Mouse (Mus musculus) liver, embryonic 15.5 days (tissue): ENCODE measurements around the gene Nsmce3. TPM values are rescaled to one million over a fixed set of nuclear protein-coding genes. Genes with fewer than 3 reads are reported as not detected.
A peak's percentile ranks its signal among the peaks of the same experiment; 100 is the strongest.

ENCODE experiments used
- ATAC-seq: fragments of 200-750 bp; cut with Nextera tagmentation; 2 replicates; pipeline ENCODE4 v1.8.0; 2017; ENCODE audit warnings: moderate number of reproducible peaks, mild to moderate bottlenecking, moderate library complexity; ENCODE audit not compliant: insufficient read depth
- H3K27ac ChIP-seq: fragments of 300-500 bp; sonication (generic); replicated peaks from 2 replicates; pipeline ENCODE4 v1.5.1; 2015; ENCODE audit warnings: mild to moderate bottlenecking, inconsistent platforms
- H3K27me3 ChIP-seq: fragments of 300-500 bp; sonication (generic); 2 replicates; pipeline ENCODE4 v1.6.1; 2015; ENCODE audit warnings: mild to moderate bottlenecking, inconsistent platforms
- H3K36me3 ChIP-seq: fragments of 300-500 bp; sonication (generic); replicated peaks from 2 replicates; pipeline ENCODE4 v1.6.1; 2015; ENCODE audit warnings: moderate library complexity, mild to moderate bottlenecking, inconsistent platforms
- H3K4me1 ChIP-seq: fragments of 300-500 bp; sonication (generic); replicated peaks from 2 replicates; pipeline ENCODE4 v1.6.1; 2015; ENCODE audit warnings: inconsistent platforms
- H3K4me2 ChIP-seq: fragments of 300-500 bp; sonication (generic); 2 replicates; pipeline ENCODE4 v1.6.1; 2015; ENCODE audit warnings: moderate library complexity, mild to moderate bottlenecking, inconsistent platforms
- H3K4me3 ChIP-seq: fragments of 300-500 bp; sonication (generic); replicated peaks from 2 replicates; pipeline ENCODE4 v1.5.1; 2015; ENCODE audit warnings: mild to moderate bottlenecking, inconsistent platforms
- H3K9ac ChIP-seq: fragments of 300-500 bp; sonication (generic); 2 replicates; pipeline ENCODE4 v1.6.1; 2015; ENCODE audit warnings: moderate library complexity, mild to moderate bottlenecking, inconsistent platforms
- H3K9me3 ChIP-seq: fragments of 300-500 bp; sonication (generic); replicated peaks from 2 replicates; pipeline ENCODE4 v1.6.1; 2016; ENCODE audit warnings: inconsistent platforms
- WGBS: fragments of 180-500 bp; shearing (Covaris S2); methylation state at CpG from one replicate; pipeline ENCODE4 v1.1.7; 2015; ENCODE audit warnings: mixed read lengths; ENCODE audit not compliant: insufficient replicate concordance; 5-methylcytosine and 5-hydroxymethylcytosine counted together
- polyA plus RNA-seq: library from polyadenylated mRNA; unstranded; fragments of >200 nt; fragmentation: Nextera tagmentation; extraction: Ambion mirVana; gene quantifications from 2 replicates; pipeline ENCODE4 v1.2.1, GENCODE M21; 2015

Gene Nsmce3
- polyA plus RNA-seq, 1 experiment from 2014 or later = 5.0 TPM

GRCm38 (mm10) chr7:64891139-64891538 is 18.3 kb upstream of the Nsmce3 start:
- no peaks in the 10 kb centered on the region for H3K4me1 ChIP-seq
- 47% methylated on average over 3 of the region's 3 CpGs for WGBS
- H3K4me3 ChIP-seq = no peak overlapping the region
- H3K4me2 ChIP-seq = no peak overlapping the region
- ATAC-seq = no peak
- no peaks in the 10 kb centered on the region for H3K9me3 ChIP-seq
- H3K27ac ChIP-seq = no peak overlapping the region
- no peaks in the 10 kb centered on the region for H3K27me3 ChIP-seq
- no peak overlapping the region for H3K9ac ChIP-seq
- H3K36me3 ChIP-seq = no peaks in the 10 kb centered on the region

DNA sequence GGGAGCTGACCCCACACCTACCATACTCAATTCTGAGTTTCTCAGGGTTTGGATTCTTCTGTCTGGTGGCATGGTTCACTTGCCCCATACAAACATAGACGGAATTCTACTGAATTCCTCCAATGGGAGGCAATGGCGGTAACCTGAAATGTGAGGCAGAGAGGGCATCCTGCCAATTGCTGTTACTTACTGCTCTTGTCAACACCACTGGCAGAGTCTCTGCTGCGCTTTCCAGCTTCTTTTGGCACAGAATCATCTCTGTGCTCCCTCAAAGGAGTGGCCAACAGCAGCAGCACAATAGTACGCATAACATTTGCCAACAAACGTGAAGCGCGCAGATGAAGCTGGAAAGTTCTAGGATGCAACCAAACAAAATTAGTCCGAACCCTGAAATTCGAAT is 17.1 kb upstream of the Nsmce3 start:
- H3K4me3 ChIP-seq = no peak overlapping the region
- no peak overlapping the region for H3K27ac ChIP-seq
- no peak overlapping the region for H3K9ac ChIP-seq
- no peaks in the 10 kb centered on the region for H3K27me3 ChIP-seq
- ATAC-seq = no peak
- no peaks in the 10 kb centered on the region for H3K9me3 ChIP-seq
- WGBS = 66% methylated on average over 9 of the region's 9 CpGs
- no peak overlapping the region for H3K4me2 ChIP-seq
- H3K4me1 ChIP-seq = no peaks in the 10 kb centered on the region
- H3K36me3 ChIP-seq = no peaks in the 10 kb centered on the region

- no peaks in the 10 kb centered on the region for H3K36me3 ChIP-seq
- no peak overlapping the region for H3K4me2 ChIP-seq
- no peak for ATAC-seq
- H3K27me3 ChIP-seq = no peaks in the 10 kb centered on the region
- no peak overlapping the region for H3K4me3 ChIP-seq
- no peak overlapping the region for H3K9ac ChIP-seq
- no peaks in the 10 kb centered on the region for H3K4me1 ChIP-seq
- no peaks in the 10 kb centered on the region for H3K9me3 ChIP-seq
- WGBS = 62% methylated on average over 11 of the region's 11 CpGs
- H3K27ac ChIP-seq = no peak overlapping the region
Observed at GRCm38 (mm10) chr7:64884187-64884862, 11.5 kb upstream of the Nsmce3 start.

- no peak overlapping the region for H3K4me3 ChIP-seq
- H3K9me3 ChIP-seq = no peaks in the 10 kb centered on the region
- no peak overlapping the region for H3K27ac ChIP-seq
- no peak overlapping the region for H3K4me2 ChIP-seq
- WGBS = 59% methylated on average over 6 of the region's 6 CpGs
- no peak for ATAC-seq
- no peak overlapping the region for H3K9ac ChIP-seq
- no peaks in the 10 kb centered on the region for H3K27me3 ChIP-seq
- no peaks in the 10 kb centered on the region for H3K4me1 ChIP-seq
- no peaks in the 10 kb centered on the region for H3K36me3 ChIP-seq
Observed at GRCm38 (mm10) chr7:64882243-64882642, 9.4 kb upstream of the Nsmce3 start.

DNA sequence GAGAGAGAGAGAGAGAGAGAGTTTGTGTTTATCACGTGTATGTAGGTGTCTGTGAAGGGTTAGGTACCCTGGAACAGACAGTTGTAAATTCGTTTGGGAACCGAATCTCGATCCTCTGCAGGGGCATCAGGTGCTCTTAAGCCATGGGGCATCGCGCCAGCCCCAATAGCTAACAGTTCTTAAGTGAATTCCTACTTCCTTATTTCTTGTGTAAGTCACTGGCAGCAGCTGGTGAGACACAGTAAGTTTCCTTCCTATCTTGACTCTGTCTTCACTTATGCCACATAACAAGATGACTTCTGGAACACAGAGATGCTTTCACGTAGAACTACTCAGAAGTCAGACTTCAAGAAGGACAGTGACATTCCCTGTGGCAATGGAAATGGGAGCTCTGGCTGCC is 8.6 kb upstream of the Nsmce3 start:
- WGBS = 51% methylated on average over 7 of the region's 7 CpGs
- Histone ChIP-seq H3K4me3 (no peak overlapping the region), H3K9me3 (no peaks in the 10 kb centered on the region), H3K27me3 (no peaks in the 10 kb centered on the region), H3K36me3 (no peaks in the 10 kb centered on the region), H3K27ac (no peak overlapping the region), H3K4me2 (no peak overlapping the region), H3K4me1 (no peaks in the 10 kb centered on the region), H3K9ac (no peak overlapping the region)
- ATAC-seq = no peak

- H3K27me3 ChIP-seq = no peaks in the 10 kb centered on the region
- 66% methylated on average over 5 of the region's 5 CpGs for WGBS
- ATAC-seq = no peak
- H3K27ac ChIP-seq = no peak overlapping the region
- H3K4me3 ChIP-seq = no peak overlapping the region
- H3K4me1 ChIP-seq = no peaks in the 10 kb centered on the region
- H3K36me3 ChIP-seq = no peaks in the 10 kb centered on the region
- H3K4me2 ChIP-seq = no peak overlapping the region
- no peaks in the 10 kb centered on the region for H3K9me3 ChIP-seq
- H3K9ac ChIP-seq = no peak overlapping the region
Observed at GRCm38 (mm10) chr7:64880415-64880814, 7.6 kb upstream of the Nsmce3 start.

DNA sequence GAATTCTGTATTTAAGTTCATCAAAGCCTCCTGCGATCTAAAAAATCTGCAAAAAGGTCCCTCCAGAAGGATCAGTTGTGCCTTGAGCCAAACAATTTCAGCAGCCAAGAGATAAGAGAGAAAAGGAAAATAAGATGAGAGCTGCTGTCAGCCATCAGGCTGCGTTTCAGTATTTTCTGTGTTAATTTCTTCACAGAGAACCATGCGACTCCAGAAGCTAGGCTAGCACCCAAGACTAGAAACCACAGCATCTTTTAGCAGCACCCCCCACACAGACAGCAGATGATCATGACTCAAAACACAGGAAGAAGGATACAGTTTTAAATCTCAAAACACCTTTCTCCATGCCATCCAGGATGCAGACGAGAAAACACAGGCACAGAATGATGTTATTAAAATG is 2.1 kb upstream of the Nsmce3 start:
- WGBS = 60% methylated on average over 4 of the region's 4 CpGs
- Histone ChIP-seq H3K9ac (no peak overlapping the region), H3K9me3 (no peaks in the 10 kb centered on the region), H3K36me3 (no peaks in the 10 kb centered on the region), H3K4me1 (peaks cover 19% of the 10 kb centered on the region), H3K27me3 (no peaks in the 10 kb centered on the region), H3K27ac (no peak overlapping the region), H3K4me3 (no peak overlapping the region), H3K4me2 (no peak overlapping the region)
- no peak for ATAC-seq

- Histone ChIP-seq H3K9me3 (no peaks in the 10 kb centered on the region), H3K9ac (peak overlapping the region; percentile 89; the same call in 1 of the 2 replicates), H3K27me3 (no peaks in the 10 kb centered on the region), H3K4me2 (peak overlapping the region; percentile 82), H3K4me3 (peak overlapping the region; percentile 91), H3K27ac (no peak overlapping the region), H3K4me1 (peaks cover 24% of the 10 kb centered on the region), H3K36me3 (no peaks in the 10 kb centered on the region)
- 34% methylated on average over 11 of the region's 11 CpGs for WGBS
- ATAC-seq = no peak
Observed at GRCm38 (mm10) chr7:64873266-64873665, 469 bp upstream of the Nsmce3 start.

DNA sequence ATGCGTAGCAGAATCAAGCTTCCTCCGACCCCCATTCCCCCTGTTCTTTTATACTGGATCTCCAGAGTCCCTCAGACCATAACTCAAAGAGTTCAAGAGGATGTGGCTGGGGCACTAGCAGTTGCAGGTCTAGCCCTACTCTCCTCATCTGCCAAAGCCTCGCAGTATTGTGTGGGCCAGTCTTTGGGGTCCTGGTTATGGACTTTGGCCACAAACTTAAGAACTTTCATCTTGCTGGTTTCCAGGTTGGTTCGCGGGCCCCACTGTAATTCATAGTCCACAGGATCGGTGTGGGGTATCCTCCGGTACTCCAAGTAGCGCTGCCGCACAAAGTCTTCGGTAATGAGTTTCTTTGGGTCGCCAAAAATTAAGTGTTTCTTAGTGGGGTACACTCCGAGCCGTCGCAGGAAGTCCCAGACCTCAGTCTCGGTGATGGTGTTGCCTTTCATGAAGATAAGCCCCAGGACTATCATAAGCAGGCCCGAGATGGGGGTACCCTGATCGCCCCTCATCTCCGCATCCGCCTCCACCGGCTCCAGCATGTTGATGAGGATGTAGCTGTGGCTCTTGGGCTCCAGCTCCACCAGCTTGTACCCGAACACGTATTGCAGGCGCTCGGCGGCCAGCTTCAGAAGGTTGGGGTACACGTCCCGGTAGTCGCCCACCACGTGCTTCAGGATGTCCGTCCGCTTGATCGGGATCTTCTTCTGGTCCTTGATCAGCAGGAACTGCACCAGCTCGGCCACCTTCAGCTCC is 632 bp downstream of the Nsmce3 start:
- no peaks in the 10 kb centered on the region for H3K9me3 ChIP-seq
- H3K36me3 ChIP-seq = no peaks in the 10 kb centered on the region
- no peaks in the 10 kb centered on the region for H3K27me3 ChIP-seq
- H3K27ac ChIP-seq = peak overlapping the region; percentile 91
- H3K4me1 ChIP-seq = peaks cover 24% of the 10 kb centered on the region
- peak overlapping the region; percentile 91 for H3K4me3 ChIP-seq
- peak overlapping the region; percentile 89 for H3K9ac ChIP-seq
- peak; percentile 50 for ATAC-seq
- peak overlapping the region; percentile 82 for H3K4me2 ChIP-seq
- 1% methylated on average over 33 of the region's 33 CpGs for WGBS

DNA sequence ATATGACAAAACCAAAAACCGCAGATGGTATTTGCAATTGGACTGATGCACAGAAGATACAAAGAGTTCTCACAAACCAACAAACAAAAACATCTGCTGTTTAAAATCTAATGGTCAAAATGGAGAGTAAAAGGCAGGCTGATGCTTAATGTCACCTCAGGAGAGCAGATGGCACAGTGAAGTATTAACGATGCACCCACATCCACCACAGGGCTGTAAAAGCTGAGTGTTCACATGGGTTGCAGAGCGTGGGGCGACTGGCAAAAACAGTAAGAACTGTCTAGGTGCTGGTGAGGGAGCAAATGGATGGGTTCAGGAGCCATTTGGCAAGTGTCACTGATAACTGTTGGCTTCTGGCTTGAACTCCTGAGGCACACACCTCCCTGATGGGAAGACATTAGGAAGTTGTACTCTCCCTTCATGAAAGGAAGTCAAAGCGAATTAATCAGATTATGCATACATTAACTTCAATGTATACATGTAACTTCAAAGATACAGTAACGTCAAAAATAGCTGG is 3.2 kb downstream of the Nsmce3 start:
- Histone ChIP-seq H3K4me2 (peak overlapping the region; percentile 82), H3K27ac (no peak overlapping the region), H3K36me3 (no peaks in the 10 kb centered on the region), H3K4me3 (no peak overlapping the region; the same call in 1 of the 2 replicates), H3K9ac (no peak overlapping the region), H3K27me3 (no peaks in the 10 kb centered on the region), H3K4me1 (peaks cover 24% of the 10 kb centered on the region), H3K9me3 (no peaks in the 10 kb centered on the region)
- ATAC-seq = no peak
- WGBS = 79% methylated on average over 6 of the region's 6 CpGs

GRCm38 (mm10) chr7:64863538-64863937 is 9.3 kb downstream of the Nsmce3 start:
- no peak overlapping the region for H3K4me3 ChIP-seq
- 46% methylated on average over 3 of the region's 3 CpGs for WGBS
- no peak overlapping the region for H3K4me2 ChIP-seq
- no peaks in the 10 kb centered on the region for H3K4me1 ChIP-seq
- no peaks in the 10 kb centered on the region for H3K9me3 ChIP-seq
- no peaks in the 10 kb centered on the region for H3K36me3 ChIP-seq
- no peaks in the 10 kb centered on the region for H3K27me3 ChIP-seq
- ATAC-seq = no peak
- no peak overlapping the region for H3K9ac ChIP-seq
- H3K27ac ChIP-seq = no peak overlapping the region
